Mouse (Mus musculus) liver, adult (tissue): ENCODE results near the gene Pde10a.

ENCODE experiments used
- GATA4 ChIP-seq: IDR thresholded peaks from 2 replicates; pipeline ENCODE4 v1.6.1; 2014; ENCODE audit warnings: mild to moderate bottlenecking, low read length; ENCODE audit not compliant: insufficient replicate concordance

Gene Pde10a

DNA sequence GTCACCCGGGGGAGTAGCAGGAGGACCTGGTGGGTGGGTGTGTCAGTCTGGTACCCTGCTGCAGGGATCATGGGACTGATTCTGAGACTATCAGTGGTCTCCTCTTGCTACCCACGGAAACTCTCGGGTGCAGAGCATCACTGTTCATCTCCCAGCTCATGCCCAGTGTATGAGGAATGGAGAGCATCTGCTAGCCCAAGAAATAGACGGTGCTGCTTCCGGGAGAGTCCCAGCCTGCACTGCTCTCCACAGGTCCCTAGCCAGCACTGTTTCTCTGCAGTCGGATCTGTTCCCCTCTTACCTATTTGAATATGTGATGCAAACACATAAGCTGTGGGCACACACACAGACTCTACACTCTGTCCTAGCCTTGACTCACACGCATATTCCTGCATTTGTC lies 204.6 kb downstream of the Pde10a start:
- no peak for TF ChIP-seq GATA4

DNA sequence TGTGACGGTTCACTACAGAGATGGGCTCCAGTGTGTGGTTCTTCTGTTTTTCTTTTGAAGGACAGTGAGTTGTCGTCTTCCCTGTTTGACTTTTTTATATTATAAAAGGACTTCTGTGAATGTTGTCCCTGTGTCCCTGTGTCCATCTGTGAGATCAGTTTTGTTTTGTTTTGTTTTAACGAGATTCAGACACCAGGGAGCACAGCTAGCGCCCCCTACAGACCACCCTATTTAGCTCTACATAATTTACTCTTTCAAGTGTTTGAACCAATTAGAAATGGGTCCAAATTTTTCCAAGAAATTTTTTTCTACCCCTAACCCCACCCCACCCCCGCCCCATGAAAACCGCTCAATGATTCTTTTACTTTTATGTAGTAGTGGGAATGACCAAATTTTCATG lies 205.9 kb downstream of the Pde10a start:
- no peak for TF ChIP-seq GATA4

DNA sequence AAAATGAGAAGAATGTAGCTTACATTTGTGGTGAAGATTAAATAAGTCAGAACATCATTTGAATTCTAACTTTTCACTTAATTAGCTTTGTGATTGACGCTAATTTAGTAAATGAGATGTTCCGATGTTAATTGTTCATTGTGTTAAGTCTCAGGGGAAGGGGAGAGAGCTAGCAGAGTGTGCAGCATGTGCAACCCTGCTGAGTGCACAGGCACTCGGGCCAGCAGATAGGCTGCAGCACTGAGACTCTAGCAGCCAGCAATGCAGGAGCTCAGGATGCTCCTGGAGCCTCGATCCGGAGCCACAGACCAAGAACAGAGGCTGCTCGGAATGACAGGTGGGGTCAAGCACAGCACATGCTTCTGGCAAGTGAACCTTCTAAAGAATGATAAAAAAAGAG lies 211.1 kb downstream of the Pde10a start:
- TF ChIP-seq GATA4, result no peak

GRCm38 (mm10) chr17:8742772-8743171 lies 217.6 kb downstream of the Pde10a start:
- TF ChIP-seq GATA4, result no peak

DNA sequence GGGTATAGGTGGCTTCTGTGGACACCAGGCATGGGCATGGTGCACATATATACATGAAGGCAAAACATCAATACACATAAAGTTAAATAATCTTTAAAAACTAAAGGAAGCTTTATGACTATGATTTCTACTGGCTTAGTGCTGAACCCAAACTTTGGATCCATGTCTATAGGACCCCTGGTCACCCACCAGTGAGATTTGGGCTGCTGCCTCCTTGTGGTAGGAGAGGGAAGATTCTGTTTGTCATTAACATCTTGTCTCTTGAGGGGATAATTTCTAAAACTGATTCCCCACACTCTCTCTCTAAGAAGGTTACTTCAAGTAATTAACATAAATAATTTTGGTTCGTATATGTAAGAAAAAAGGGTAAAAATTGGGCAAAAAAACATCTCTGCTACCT lies 220.2 kb downstream of the Pde10a start:
- TF ChIP-seq GATA4, result no peak

- no peak for TF ChIP-seq GATA4
Observed at GRCm38 (mm10) chr17:8749426-8749825, 224.3 kb downstream of the Pde10a start.

GRCm38 (mm10) chr17:8757576-8757975 lies 232.4 kb downstream of the Pde10a start:
- no peak for TF ChIP-seq GATA4

DNA sequence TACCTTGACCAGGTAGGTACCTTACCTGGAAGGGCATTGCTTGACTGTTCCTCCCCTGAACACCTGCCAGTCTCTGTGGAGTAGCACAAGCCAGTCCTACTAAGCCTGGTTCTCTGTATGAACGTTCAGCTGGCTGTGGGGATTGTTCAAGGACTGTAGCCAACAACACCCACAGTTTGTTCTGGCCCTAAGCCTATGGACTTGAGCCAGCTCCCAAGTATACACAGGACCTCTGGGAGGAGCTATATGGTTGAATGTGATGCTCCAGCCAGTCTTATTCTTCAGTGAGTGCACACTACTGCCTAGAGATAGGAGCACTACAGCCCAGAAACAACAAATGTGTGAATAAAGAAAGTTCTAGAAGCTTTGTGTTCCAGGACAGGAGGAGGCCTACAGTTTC lies 238.1 kb downstream of the Pde10a start:
- no peak for TF ChIP-seq GATA4

DNA sequence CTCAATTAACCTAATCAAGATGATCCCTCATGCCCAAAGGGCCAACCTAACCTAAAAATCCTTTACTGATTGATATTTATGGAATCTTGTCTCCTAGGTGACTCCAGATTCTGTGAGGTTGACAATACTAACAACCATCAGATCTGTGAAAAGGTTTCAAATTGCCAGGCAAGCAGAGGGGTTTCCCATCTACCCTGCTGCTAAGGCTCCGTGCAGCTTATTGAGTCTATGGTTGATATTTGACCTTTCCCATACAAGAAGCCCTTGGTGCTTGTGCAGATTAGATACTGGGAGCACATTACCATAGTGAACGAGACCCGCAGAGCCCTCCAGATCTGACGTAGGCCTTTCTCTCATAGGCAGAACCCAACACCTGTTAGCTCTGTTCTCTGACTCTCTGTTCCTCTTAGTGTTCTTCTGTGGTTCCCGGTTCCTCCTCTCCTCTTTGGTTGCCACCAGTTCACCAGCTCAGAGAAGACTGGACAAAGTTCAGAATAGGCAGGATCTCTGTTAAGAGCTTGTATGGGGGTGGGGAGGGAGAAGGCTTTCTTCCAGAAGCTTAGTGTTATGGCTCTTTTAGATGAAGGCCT lies 240.9 kb downstream of the Pde10a start:
- no peak for TF ChIP-seq GATA4

GRCm38 (mm10) chr17:8769155-8769554 lies 244.0 kb downstream of the Pde10a start:
- no peak for TF ChIP-seq GATA4

DNA sequence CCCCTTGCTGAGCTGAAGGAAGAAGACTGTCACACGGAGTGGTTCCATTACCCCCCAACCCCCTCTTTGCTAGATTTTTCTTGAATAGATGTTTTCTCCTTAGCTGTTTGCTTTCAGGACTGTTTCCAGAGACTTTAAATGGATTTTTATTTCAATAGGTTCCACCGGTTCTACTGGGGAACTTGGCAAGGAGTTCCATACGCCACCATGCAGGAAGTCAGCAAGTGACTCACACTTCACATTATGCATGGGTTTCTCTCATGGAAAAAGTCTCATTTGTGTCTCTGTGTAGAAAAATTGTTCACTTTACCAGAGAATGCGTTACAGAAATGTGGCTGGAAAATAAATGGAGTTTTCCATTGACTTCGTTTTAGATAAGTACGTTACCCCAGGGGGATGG lies 248.2 kb downstream of the Pde10a start:
- no peak for TF ChIP-seq GATA4

DNA sequence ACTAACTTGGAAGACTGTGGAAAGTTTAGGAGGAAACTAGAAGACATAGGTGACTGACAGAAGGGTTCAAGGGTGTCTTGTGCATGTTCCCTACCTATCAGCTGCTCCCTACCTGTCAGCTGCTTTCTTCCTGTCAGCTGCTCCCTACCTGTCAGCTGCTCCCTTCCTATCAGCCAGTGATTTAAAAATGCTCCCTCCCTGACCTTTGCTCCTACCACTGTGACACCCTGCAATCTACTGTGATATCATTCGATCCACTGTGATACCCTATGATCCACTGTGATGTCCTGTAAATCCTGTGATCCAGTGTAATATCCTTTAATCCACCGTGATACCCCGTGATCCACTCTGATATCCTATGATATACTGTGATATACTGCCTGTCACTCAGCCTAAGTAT lies 249.1 kb downstream of the Pde10a start:
- no peak for TF ChIP-seq GATA4

DNA sequence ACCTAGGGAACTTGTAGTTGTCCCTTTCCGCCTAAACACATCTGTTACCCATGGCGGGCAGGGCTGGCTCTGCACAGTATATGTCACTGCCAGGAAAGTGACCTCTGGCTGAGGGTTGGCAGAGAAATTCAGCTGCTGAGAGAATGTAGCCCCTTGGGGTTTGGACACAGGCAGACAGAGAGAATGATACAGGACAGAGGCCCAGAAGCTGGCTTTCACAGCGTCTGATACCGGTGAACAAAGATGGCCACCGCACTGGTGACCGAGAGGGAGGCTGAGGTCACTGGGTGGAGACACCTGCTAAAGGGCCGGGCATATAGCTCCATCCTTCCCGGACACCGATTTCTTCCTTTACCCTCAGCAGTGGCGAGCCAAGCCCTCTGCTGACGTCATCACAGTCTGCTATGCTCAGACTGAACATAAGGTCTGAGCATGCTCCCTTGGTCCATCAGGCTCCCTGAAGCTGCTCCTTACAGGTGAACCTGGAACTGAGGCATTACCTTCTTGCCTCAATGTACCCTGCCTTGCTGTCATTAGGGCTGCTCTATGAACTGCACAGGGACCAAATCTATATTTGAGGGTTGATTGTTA lies 250.5 kb downstream of the Pde10a start:
- no peak for TF ChIP-seq GATA4

DNA sequence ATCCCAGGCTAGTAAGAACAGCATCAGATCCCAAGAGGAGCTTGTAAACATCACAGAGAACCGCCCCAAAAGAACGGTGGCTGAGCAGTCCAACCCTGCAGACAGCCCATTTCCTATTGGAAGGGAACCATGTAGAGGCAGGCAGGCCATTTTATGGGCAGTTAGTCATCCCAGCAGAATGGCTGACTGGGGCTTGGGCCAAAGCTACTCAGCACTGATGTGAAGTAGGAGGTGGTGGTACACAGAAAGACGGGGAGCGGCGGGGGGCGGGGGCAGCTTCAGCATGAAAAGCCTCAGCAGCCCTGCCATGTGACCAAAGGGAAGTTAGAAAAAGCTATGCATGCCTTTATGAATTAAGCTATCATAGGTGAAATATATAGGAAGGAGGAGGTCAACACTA lies 252.5 kb downstream of the Pde10a start:
- TF ChIP-seq GATA4, result no peak

DNA sequence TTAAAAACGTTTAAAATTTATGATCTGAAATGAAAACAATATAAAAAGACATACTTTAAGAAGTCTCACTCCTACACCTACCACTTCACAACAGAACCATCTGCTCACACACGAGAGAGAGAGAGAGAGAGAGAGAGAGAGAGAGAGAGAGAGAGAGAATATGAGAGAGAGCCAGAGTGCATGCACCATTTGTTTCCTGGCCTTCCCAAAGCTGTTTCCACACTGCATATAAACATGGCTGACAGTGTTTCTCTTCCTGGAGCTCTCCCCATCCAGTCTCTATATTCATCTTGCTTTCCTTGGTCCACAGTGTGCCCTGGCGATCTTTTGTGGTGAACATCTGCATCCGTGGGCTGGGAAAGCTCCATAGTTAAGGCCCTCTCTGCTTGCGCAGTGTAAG lies 253.7 kb downstream of the Pde10a start:
- no peak for TF ChIP-seq GATA4

- TF ChIP-seq GATA4, result no peak
Observed at GRCm38 (mm10) chr17:8780484-8780883, 255.3 kb downstream of the Pde10a start.

- no peak for TF ChIP-seq GATA4
Observed at GRCm38 (mm10) chr17:8781040-8781439, 255.9 kb downstream of the Pde10a start.
